Mouse (Mus musculus) heart, adult 2 months (tissue): Measurements from ENCODE around the gene Grin3a. TPM values are rescaled to one million over a fixed set of nuclear protein-coding genes. Genes with fewer than 3 reads are reported as not detected.

Experiments used
- DNase-seq, 2 experiments: peaks; one replicate each; pipeline ENCODE4 v3.0.0; 2021
- H3K27ac ChIP-seq: fragments of 200-600 bp; 2 replicates; pipeline ENCODE4 v1.8.1; 2022
- H3K27me3 ChIP-seq: fragments of 200-500 bp; 2 replicates; pipeline ENCODE4 v1.6.1; 2012; ENCODE audit warnings: mild to moderate bottlenecking, low read length, inconsistent platforms, mixed read lengths; ENCODE audit not compliant: control insufficient read depth, insufficient read depth
- H3K36me3 ChIP-seq: fragments of 200-500 bp; 2 replicates; pipeline ENCODE4 v1.6.1; 2012; ENCODE audit warnings: low read length, inconsistent platforms; ENCODE audit not compliant: control insufficient read depth, insufficient read depth
- H3K4me1 ChIP-seq: fragments of 200-500 bp; 2 replicates; pipeline ENCODE4 v1.6.1; 2011; ENCODE audit warnings: low read length; ENCODE audit not compliant: control insufficient read depth, insufficient read depth
- H3K4me3 ChIP-seq: fragments of 200-600 bp; 2 replicates; pipeline ENCODE4 v1.8.1; 2022
- H3K79me2 ChIP-seq: fragments of 200-500 bp; replicated peaks from 2 replicates; pipeline ENCODE4 v1.6.1; 2012; ENCODE audit warnings: mild to moderate bottlenecking, inconsistent platforms, low read length, moderate library complexity, mixed read lengths; ENCODE audit not compliant: control insufficient read depth, insufficient read depth
- H3K9ac ChIP-seq: fragments of 200-500 bp; 2 replicates; pipeline ENCODE4 v1.6.1; 2012; ENCODE audit warnings: low read depth, mild to moderate bottlenecking, control low read depth, inconsistent platforms, low read length, mixed read lengths
- CTCF ChIP-seq: fragments of 200-600 bp; IDR thresholded peaks from 2 replicates; pipeline ENCODE4 v1.8.1; 2022; ENCODE audit warnings: antibody characterized with exemption, mild to moderate bottlenecking, moderate library complexity
- EP300 ChIP-seq: fragments of 200-500 bp; IDR thresholded peaks from 2 replicates; pipeline ENCODE4 v1.6.1; 2011; ENCODE audit warnings: low read depth, low read length, control low read depth; ENCODE audit not compliant: insufficient read depth
- POLR2A ChIP-seq: fragments of 200-500 bp; IDR thresholded peaks from 2 replicates; pipeline ENCODE4 v1.6.1; 2011; ENCODE audit warnings: mild to moderate bottlenecking, low read depth, low read length, control low read depth; ENCODE audit not compliant: insufficient read depth
- WGBS: fragments of 180-500 bp; shearing (Covaris S2); methylation state at CpG from one replicate; pipeline ENCODE4 v1.1.7; 2018; 5-methylcytosine and 5-hydroxymethylcytosine counted together
- intact Hi-C: fragments of 180-260 bp; cut with DNase I; formaldehyde crosslinking; loops from one replicate; pipeline ENCODE4 v1.15.1; 2025
- polyA plus RNA-seq: library from polyadenylated mRNA; depleted of rRNA; stranded (reverse); fragments of >200 nt; gene quantifications from 2 replicates; pipeline ENCODE4 v1.2.3, GENCODE M21; 2012
- total RNA-seq, 2 experiments: library from RNA; stranded (reverse); gene quantifications; 2 replicates each; pipeline ENCODE4 v1.2.3; 2021

Gene Grin3a
- total and polyA plus RNA-seq, 3 experiments = 0.05 to 0.20 (median 0.14) TPM

DNA sequence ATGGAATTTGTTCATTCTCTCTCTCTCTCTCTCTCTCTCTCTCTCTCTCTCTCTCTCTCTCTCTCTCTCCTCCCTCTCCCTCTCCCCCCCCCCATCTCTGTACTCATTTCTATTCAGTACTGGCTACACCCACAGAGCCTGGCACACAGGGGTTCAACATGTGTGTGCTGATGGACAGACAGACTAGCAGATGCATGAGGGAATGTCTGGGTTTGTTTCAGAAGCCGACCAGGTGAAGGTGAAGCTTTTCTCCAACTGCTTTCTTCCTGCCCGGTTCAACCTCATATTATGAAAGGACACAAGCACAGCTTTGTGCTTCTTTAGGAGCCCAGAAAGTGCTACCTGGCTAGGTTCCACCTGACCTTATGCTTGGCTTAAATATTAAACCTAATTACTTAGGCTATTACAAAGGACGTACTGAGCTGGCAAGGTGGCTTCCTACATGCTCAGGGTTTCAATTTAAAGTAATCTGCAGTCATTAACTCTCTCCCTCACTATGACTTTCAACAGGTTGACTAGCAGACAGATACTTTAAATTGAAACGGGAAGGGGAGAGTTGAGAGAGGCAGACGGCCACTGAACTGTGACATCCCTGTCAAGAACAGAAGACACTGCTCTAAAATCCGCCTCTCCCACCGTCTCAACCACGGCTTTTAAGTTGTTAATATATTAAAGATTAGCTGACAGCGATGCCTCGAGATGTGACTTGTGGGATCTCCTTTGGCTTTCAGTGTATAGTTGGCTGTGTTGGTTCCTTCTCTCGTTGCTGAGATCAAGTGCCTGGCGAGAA, 153.9 kb downstream of the Grin3a start:
- Histone ChIP-seq H3K9ac (no peak overlapping the region), H3K4me3 (no peak overlapping the region), H3K36me3 (no peaks in the 10 kb centered on the region), H3K4me1 (no peaks in the 10 kb centered on the region), H3K27me3 (no peaks in the 10 kb centered on the region), H3K79me2 (no peaks in the 10 kb centered on the region), H3K27ac (no peak overlapping the region)
- intact Hi-C loops = no loop called here
- 71% methylated on average over 12 of the region's 12 CpGs for WGBS
- DNase-seq = no peak
- no peak for TF ChIP-seq POLR2A
- no peak for TF ChIP-seq CTCF
- TF ChIP-seq EP300 = no peak

DNA sequence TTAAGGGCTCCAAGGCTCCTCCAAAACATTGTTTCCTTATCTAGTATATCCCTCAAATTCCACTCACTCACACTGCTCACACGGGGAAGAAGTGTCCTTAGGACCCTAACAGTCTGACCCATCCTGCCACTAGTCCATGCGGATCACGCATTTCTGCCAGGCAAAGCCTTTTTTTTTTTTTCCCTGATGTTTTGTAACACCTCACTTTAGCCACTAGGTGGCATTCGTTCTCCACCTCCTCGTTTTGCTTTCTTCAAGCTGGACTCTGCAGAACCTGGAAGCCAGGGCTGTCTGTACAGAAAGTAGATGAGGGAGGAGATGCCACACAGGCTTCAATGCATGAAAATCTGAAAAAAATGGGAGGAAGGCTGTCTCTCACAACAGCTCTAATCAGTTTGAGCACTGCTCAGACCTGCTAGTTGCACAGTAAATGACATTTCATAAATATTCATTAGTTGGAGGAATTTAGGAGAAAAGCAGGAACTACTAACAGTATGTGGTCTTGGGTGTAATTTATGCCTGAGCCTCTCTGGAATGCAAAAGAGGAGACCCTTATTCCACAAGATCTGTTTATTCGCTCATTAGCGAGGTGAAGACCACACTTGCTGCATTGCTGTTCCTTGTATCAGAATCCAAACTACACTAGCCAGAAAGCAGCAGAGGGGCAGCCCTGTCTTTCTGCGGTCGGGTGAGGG, 156.8 kb downstream of the Grin3a start:
- peak; percentile 18 to 20 for DNase-seq
- Histone ChIP-seq H3K27me3 (no peaks in the 10 kb centered on the region), H3K27ac (no peak overlapping the region), H3K4me3 (no peak overlapping the region), H3K9ac (no peak overlapping the region), H3K79me2 (no peaks in the 10 kb centered on the region), H3K4me1 (no peaks in the 10 kb centered on the region), H3K36me3 (no peaks in the 10 kb centered on the region)
- TF ChIP-seq CTCF (peak; percentile 95), EP300 (no peak)
- WGBS = 23% methylated on average over 9 of the region's 9 CpGs
- intact Hi-C loops = loop anchor here (2.0 kb wide), 1 partner anchor 270 kb away; no protein-coding TSS in a partner anchor

DNA sequence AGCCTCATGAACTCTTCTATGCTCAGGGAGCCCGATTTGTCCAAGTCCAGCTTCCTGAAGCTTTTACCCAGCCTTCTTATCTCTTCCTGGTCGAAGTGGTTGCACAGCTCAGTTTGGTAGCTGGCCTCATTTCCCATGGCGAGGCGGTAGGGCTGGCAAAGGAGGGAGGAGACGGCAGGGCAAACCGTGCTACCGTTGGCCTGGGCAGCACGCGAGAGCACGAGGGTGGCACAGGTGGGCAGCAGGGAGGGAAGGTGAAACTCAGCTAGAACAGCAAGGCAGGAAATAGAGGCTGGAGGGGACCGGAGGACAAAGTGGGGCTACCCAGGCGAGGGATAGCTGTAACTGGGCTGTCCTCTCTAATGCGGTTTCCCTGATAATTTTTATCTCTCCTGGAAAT, 163.7 kb downstream of the Grin3a start, which contains the start of gene Ppp3r2:
TSS of gene Ppp3r2 (minus strand) at position 213 of the 400 bp plus-strand sequence.
- H3K27ac ChIP-seq = no peak within 1 kb of the TSS
- H3K4me1 ChIP-seq = no peaks in the 10 kb centered on the region
- no peaks in the 10 kb centered on the region for H3K79me2 ChIP-seq
- no peaks in the 10 kb centered on the region for H3K27me3 ChIP-seq
- no peak within 1 kb of the TSS for H3K4me3 ChIP-seq
- no peak for TF ChIP-seq CTCF
- TF ChIP-seq POLR2A = no peak
- TF ChIP-seq EP300 = no peak
- whole genome bisulfite sequencing = 71% methylated on average over 13 of the region's 13 CpGs
- intact Hi-C loops = no loop called here
- no peaks in the 10 kb centered on the region for H3K36me3 ChIP-seq
- H3K9ac ChIP-seq = no peak within 1 kb of the TSS
- DNase-seq = no peak

DNA sequence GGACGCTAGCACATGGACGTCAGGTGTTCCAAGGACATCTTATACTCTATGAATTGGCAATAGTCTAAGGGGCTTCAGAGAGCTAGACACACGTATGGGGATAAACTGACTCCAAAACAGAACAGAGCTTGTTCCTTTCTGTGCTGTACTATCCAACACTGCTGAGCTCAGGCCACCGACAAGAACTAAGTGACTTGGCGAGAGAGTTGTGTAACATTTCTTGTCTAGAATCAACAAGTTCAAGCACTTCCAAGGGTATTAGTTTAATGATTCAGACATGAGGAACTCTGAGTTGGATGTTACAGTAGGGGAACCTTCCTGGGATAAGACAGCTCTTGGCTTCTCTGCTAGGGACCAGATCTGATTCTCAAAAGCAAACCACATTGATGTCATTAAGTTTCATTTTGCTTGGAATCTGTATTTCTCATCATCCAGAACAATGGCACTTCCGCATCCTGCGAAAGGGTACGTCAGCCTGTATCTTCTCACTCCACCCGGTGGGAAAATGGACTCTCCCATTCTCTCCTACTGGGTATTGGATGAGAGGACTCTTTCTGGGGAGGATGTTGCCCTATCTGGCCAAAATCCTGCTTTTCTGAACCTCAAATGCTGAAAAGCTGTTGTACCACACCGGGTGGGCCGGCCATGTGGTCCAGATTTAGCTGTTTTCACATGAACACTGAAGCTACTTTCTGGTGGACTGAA, 165.2 kb downstream of the Grin3a start:
- Histone ChIP-seq H3K36me3 (no peaks in the 10 kb centered on the region), H3K79me2 (no peaks in the 10 kb centered on the region), H3K4me1 (no peaks in the 10 kb centered on the region), H3K9ac (no peak overlapping the region), H3K27me3 (no peaks in the 10 kb centered on the region), H3K4me3 (no peak overlapping the region), H3K27ac (no peak overlapping the region)
- 72% methylated on average over 11 of the region's 11 CpGs for WGBS
- intact Hi-C loops = no loop called here
- DNase-seq = no peak
- TF ChIP-seq POLR2A = no peak
- no peak for TF ChIP-seq EP300
- no peak for TF ChIP-seq CTCF

DNA sequence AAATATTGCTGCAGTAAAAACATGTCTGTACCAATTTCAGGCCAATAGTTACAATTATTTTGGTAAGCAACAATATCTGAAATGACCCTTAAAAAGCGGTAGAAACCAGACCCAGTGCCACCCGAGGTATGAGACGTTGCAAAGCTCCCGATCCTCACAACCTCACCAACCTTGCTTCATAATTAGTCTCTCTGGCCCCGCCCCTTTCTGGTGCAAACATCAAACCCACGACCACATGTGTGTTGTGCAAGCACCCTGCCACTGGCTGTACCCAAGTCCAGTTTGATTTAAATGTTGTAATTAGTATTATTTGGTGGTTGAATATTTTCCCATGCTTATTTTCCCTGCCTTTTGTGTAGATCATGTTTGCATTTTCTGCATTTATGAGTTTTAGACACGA, 168.8 kb downstream of the Grin3a start:
- H3K27me3 ChIP-seq = no peaks in the 10 kb centered on the region
- H3K9ac ChIP-seq = no peak overlapping the region
- 67% methylated on average over 7 of the region's 7 CpGs for WGBS
- H3K27ac ChIP-seq = no peak overlapping the region
- no peaks in the 10 kb centered on the region for H3K79me2 ChIP-seq
- no peak overlapping the region for H3K4me3 ChIP-seq
- no peak for DNase-seq
- no peaks in the 10 kb centered on the region for H3K4me1 ChIP-seq
- intact Hi-C loops = no loop called here
- no peak for TF ChIP-seq EP300
- TF ChIP-seq POLR2A = no peak
- no peak for TF ChIP-seq CTCF
- H3K36me3 ChIP-seq = no peaks in the 10 kb centered on the region
